ENCODE assay signal across 29 mouse cellular contexts in the genomic region with DNA sequence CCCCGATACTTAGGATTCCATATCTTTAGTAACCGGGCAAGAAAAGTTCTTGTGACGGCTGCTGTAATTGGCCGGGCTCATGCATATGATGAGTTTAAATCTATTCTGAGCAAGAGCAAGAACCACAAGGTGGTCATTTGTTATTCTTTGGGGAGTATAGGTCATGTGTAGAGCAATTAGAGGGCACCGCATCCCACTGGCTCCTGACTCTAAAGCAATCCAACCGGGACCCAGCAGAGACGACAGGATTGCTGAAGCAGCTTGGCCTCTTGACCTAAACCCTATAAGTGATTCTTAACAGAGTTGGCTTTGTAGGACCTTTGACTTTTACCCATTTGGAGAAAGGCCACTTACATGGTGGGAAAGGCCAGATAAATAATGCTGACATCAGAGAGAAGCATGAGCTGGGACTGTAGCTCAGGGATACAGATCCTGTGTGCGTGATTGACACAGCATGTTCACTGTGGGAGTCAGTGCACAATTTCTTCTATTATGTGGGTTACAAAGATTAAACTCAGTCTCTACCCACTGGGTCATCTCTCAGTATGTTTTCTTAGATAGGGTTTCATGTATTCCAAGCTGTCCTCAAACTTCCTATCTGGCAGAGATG.
DNase-seq lines count a peak whose midpoint lies in the region; ATAC-seq and TF ChIP-seq lines count a peak whose summit lies in the region.
"Had no signal": no experiment of that assay in that cellular context is flagged by ENCODE, and none has a peak within 500 bp of the region (broad histone marks: within the 10 kb centered on the region; RNA-seq: fewer than 3 reads in every experiment).

No protein-coding gene starts in this region.

- WGBS in hindbrain, embryonic 10.5 days: 38% methylated on average over 8 of the region's 8 CpGs
- WGBS in hindbrain, embryonic 16.5 days: 60% methylated on average over 8 of the region's 8 CpGs
- 82% methylated on average over 8 of the region's 8 CpGs for WGBS in liver, embryonic 12.5 days (ENCODE audit: insufficient replicate concordance)

- no peak overlapping the region for H3K9ac ChIP-seq in hindbrain, embryonic 16.5 days (ENCODE audit: low read depth, low read length)
- H3K9ac ChIP-seq in liver, embryonic 12.5 days: no peak overlapping the region
- H3K9ac ChIP-seq: embryonic facial prominence, embryonic 12.5 days; forebrain, embryonic 12.5 days; heart, embryonic 13.5 days; hindbrain, embryonic 14.5 days; limb, embryonic 13.5 days; liver, embryonic 13.5 days had no signal

- no peak for TF ChIP-seq CTCF in layer of hippocampus, adult 2 months (conservative IDR thresholded peaks at IDR 0.05)

- peaks cover 22% of the 10 kb centered on the region; the same call in 1 of the 2 replicates for H3K27me3 ChIP-seq in hindbrain, embryonic 10.5 days (ENCODE audit: insufficient read depth, poor library complexity, severe bottlenecking)
- no peaks in the 10 kb centered on the region for H3K27me3 ChIP-seq in hindbrain, embryonic 16.5 days (replicated peaks; ENCODE audit: control insufficient read depth, insufficient read depth, low read length)
- H3K27me3 ChIP-seq in liver, embryonic 12.5 days (replicated peaks): no peaks in the 10 kb centered on the region
- H3K27me3 ChIP-seq: forebrain, embryonic 12.5 days; heart, embryonic 13.5 days; limb, embryonic 13.5 days; liver, embryonic 13.5 days; Patski had no signal

- ATAC-seq in hindbrain, embryonic 16.5 days: no peak
- ATAC-seq in granulocyte monocyte progenitor cell, adult 5-6 weeks (replicated peaks; ENCODE audit: poor library complexity, severe bottlenecking): no peak
- no peak for ATAC-seq in liver, embryonic 12.5 days
- ATAC-seq: Patski had no signal

- 0 out of 2 replicates have a peak, but pooled peaks cover 4% of the 10 kb centered on the region for H3K4me1 ChIP-seq in hindbrain, embryonic 10.5 days (replicated peaks)
- no peaks in the 10 kb centered on the region; the same call in 1 of the 2 replicates for H3K4me1 ChIP-seq in hindbrain, embryonic 16.5 days (ENCODE audit: control insufficient read depth, insufficient read depth, low read depth, low read length)
- no peaks in the 10 kb centered on the region for H3K4me1 ChIP-seq in brown adipose tissue, adult 24 weeks (ENCODE audit: control insufficient read depth, insufficient read depth, insufficient read length, low read length)
- H3K4me1 ChIP-seq in liver, embryonic 12.5 days: no peaks in the 10 kb centered on the region
- H3K4me1 ChIP-seq: embryonic facial prominence, embryonic 12.5 days; heart, embryonic 13.5 days; limb, embryonic 13.5 days; liver, embryonic 13.5 days had no signal

- no peaks in the 10 kb centered on the region for H3K36me3 ChIP-seq in hindbrain, embryonic 10.5 days
- H3K36me3 ChIP-seq in hindbrain, embryonic 16.5 days (ENCODE audit: control insufficient read depth, insufficient read depth, low read length): no peaks in the 10 kb centered on the region
- no peaks in the 10 kb centered on the region for H3K36me3 ChIP-seq in liver, embryonic 12.5 days
- H3K36me3 ChIP-seq: embryonic facial prominence, embryonic 12.5 days; forebrain, embryonic 12.5 days; heart, embryonic 13.5 days; limb, embryonic 13.5 days; liver, embryonic 13.5 days had no signal

- no peak overlapping the region for H3K4me2 ChIP-seq in hindbrain, embryonic 16.5 days (ENCODE audit: low read length)
- H3K4me2 ChIP-seq in liver, embryonic 12.5 days: no peak overlapping the region
- H3K4me2 ChIP-seq: embryonic facial prominence, embryonic 12.5 days; forebrain, embryonic 12.5 days; heart, embryonic 13.5 days; hindbrain, embryonic 14.5 days; limb, embryonic 13.5 days; liver, embryonic 13.5 days had no signal

- DNase-seq in hindbrain, embryonic 10.5 days (ENCODE audit: low spot score): peak; percentile 42
- DNase-seq in layer of hippocampus, adult 2 months (ENCODE audit: low spot score in 2 of 2): no peak
- DNase-seq in layer of hippocampus, adult 8-10 months (ENCODE audit: low spot score in 2 of 2): no peak
- peak; percentile 34 for DNase-seq in embryo, embryonic 11 days
- DNase-seq: cerebellum, adult 11-12 months; cerebellum, postnatal 10 days; gastrocnemius, postnatal 25 days; heart, adult 2 months; heart, postnatal 14 days; kidney, postnatal 14 days; layer of hippocampus, postnatal 36 days; liver, embryonic 13.5 days; lung, adult 2 months; lung, postnatal 14 days; midbrain, embryonic 14.5 days; thymus, adult 18-20 months; thymus, postnatal 4 days had no signal

- no peaks in the 10 kb centered on the region for H3K9me3 ChIP-seq in hindbrain, embryonic 10.5 days
- H3K9me3 ChIP-seq in hindbrain, embryonic 16.5 days (ENCODE audit: control insufficient read depth, low read length): no peaks in the 10 kb centered on the region
- H3K9me3 ChIP-seq in liver, embryonic 12.5 days (replicated peaks): no peaks in the 10 kb centered on the region
- H3K9me3 ChIP-seq: embryonic facial prominence, embryonic 12.5 days; forebrain, embryonic 12.5 days; heart, embryonic 13.5 days; limb, embryonic 13.5 days; liver, embryonic 13.5 days had no signal

- no peak overlapping the region for H3K27ac ChIP-seq in hindbrain, embryonic 10.5 days
- no peak overlapping the region for H3K27ac ChIP-seq in hindbrain, embryonic 16.5 days (ENCODE audit: low read depth, low read length)
- H3K27ac ChIP-seq in layer of hippocampus, adult 2 months: peak overlapping the region; percentile 74
- peak overlapping the region; percentile 94 for H3K27ac ChIP-seq in brown adipose tissue, adult 24 weeks (replicated peaks; ENCODE audit: low read depth, low read length)
- H3K27ac ChIP-seq in liver, embryonic 12.5 days: no peak overlapping the region
- H3K27ac ChIP-seq: embryonic facial prominence, embryonic 12.5 days; forebrain, embryonic 12.5 days; heart, adult 2 months; heart, embryonic 13.5 days; hindbrain, embryonic 14.5 days; limb, embryonic 13.5 days; liver, embryonic 13.5 days had no signal

- no peak overlapping the region for H3K4me3 ChIP-seq in hindbrain, embryonic 10.5 days
- H3K4me3 ChIP-seq in hindbrain, embryonic 16.5 days (ENCODE audit: low read length): no peak overlapping the region
- no peak overlapping the region for H3K4me3 ChIP-seq in layer of hippocampus, adult 2 months
- no peak overlapping the region for H3K4me3 ChIP-seq in brown adipose tissue, adult 24 weeks (ENCODE audit: insufficient read depth, low read depth, low read length)
- no peak overlapping the region for H3K4me3 ChIP-seq in liver, embryonic 12.5 days
- H3K4me3 ChIP-seq: embryonic facial prominence, embryonic 12.5 days; erythroblast, embryonic 14.5 days; forebrain, embryonic 12.5 days; heart, adult 2 months; heart, embryonic 13.5 days; limb, embryonic 13.5 days; liver, embryonic 13.5 days; myocyte had no signal

Comparison
In these comparisons a context has a peak if more than half of its experiments do, and no peak if none do; other contexts are left out.
1. DNase-seq: peak in hindbrain, embryonic 10.5 days (single experiment) and embryo, embryonic 11 days (single experiment); none in layer of hippocampus, adult 2 months (0 of 2) and layer of hippocampus, adult 8-10 months (0 of 2).
2. H3K27ac ChIP-seq: peak in layer of hippocampus, adult 2 months (single experiment) and brown adipose tissue, adult 24 weeks (single experiment); none in hindbrain, embryonic 10.5 days (single experiment), hindbrain, embryonic 16.5 days (single experiment) and liver, embryonic 12.5 days (single experiment).